Comparison of ENCODE assay signal across 8 mouse cellular contexts in the genomic region with DNA sequence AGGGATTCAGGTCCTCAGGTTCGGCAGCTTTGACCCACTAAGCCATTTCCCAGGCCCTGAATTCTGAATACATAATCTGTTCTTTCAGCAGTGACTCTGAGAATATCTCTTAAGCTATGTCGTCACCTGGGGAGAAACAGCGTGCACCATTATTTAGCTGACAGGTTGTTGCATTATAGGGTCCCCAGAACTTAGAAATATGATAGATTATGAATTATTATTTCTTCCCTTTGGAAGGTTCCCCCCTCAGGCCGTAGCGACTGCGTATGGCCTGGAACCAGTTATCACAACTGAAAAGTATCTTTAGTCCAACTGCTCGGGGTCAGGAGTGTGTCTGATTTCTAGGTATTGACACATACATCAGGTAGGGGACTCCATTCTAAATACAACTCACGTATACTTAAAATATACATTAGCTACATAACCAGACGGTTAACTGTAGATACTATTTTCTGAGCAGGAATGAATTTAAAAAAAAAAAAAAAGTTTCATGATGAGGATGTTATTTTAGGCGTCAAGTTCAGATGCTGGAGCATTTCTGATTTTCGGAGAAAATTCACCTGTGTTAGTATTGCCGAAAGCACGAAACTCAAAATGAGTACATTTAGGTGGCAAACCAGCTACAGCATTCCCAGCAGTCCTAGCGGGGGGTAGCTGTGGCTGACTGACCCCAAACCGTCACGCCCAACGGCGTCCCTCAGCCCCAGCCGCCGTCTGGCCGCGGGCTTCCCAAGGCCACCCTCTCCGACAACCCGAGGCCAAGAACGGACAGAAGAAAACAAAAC. TPM values are rescaled to one million over a fixed set of nuclear protein-coding genes. Genes with fewer than 3 reads are reported as not detected.
DNase-seq lines count a peak whose midpoint lies in the region; ATAC-seq and TF ChIP-seq lines count a peak whose summit lies in the region.

No protein-coding gene starts in this region.

- peak overlapping the region; percentile 85 for H3K4me2 ChIP-seq in kidney, postnatal 0 days (ENCODE audit: low read length)
- peak overlapping the region; percentile 88 for H3K4me2 ChIP-seq in hindbrain, embryonic 14.5 days (replicated peaks)
- H3K4me2 ChIP-seq in midbrain, postnatal 0 days (ENCODE audit: low read depth, low read length, poor library complexity, severe bottlenecking), result peak overlapping the region; percentile 73

- peak; percentile 84 for ATAC-seq in kidney, postnatal 0 days (replicated peaks; ENCODE audit: low FRiP score, low read depth)
- no peak for ATAC-seq in hindbrain, embryonic 14.5 days (ENCODE audit: low FRiP score)
- ATAC-seq in midbrain, postnatal 0 days (ENCODE audit: low FRiP score), result no peak

- H3K27ac ChIP-seq in kidney, postnatal 0 days, result peak overlapping the region; percentile 99
- H3K27ac ChIP-seq in bone marrow macrophage, adult 2 months (ENCODE audit: insufficient read depth, low read depth, low read length), result peak overlapping the region; percentile 26; the same call in 1 of the 2 replicates
- H3K27ac ChIP-seq in hindbrain, embryonic 14.5 days, result peak overlapping the region; percentile 93; the same call in 1 of the 2 replicates
- no peak overlapping the region for H3K27ac ChIP-seq in midbrain, postnatal 0 days (ENCODE audit: low read depth, low read length)

- H3K9me3 ChIP-seq in kidney, postnatal 0 days (replicated peaks; ENCODE audit: low read length), result no peaks in the 10 kb centered on the region
- H3K9me3 ChIP-seq in hindbrain, embryonic 14.5 days (ENCODE audit: control insufficient read depth, low read length), result no peaks in the 10 kb centered on the region
- H3K9me3 ChIP-seq in midbrain, postnatal 0 days (ENCODE audit: low read length), result no peaks in the 10 kb centered on the region

- H3K36me3 ChIP-seq in kidney, postnatal 0 days (ENCODE audit: insufficient read depth, low read length), result peaks cover 6% of the 10 kb centered on the region; the same call in 1 of the 2 replicates
- no peaks in the 10 kb centered on the region for H3K36me3 ChIP-seq in hindbrain, embryonic 14.5 days (replicated peaks; ENCODE audit: control insufficient read depth, insufficient read depth)
- no peaks in the 10 kb centered on the region for H3K36me3 ChIP-seq in midbrain, postnatal 0 days (ENCODE audit: insufficient read depth, low read length)

- H3K9ac ChIP-seq in kidney, postnatal 0 days (ENCODE audit: low read depth, low read length), result peak overlapping the region; percentile 72
- H3K9ac ChIP-seq in hindbrain, embryonic 14.5 days, result peak overlapping the region; percentile 88
- peak overlapping the region; percentile 48 for H3K9ac ChIP-seq in midbrain, postnatal 0 days (replicated peaks; ENCODE audit: low read length, poor library complexity, severe bottlenecking)

- 10% methylated on average over 25 of the region's 25 CpGs for WGBS in kidney, postnatal 0 days
- 11% methylated on average over 25 of the region's 25 CpGs for WGBS in hindbrain, embryonic 14.5 days
- WGBS in midbrain, postnatal 0 days, result 8% methylated on average over 25 of the region's 25 CpGs

- H3K27me3 ChIP-seq in kidney, postnatal 0 days (ENCODE audit: insufficient read depth, low read length), result no peaks in the 10 kb centered on the region
- H3K27me3 ChIP-seq in hindbrain, embryonic 14.5 days (ENCODE audit: control insufficient read depth, insufficient read depth, low read length), result no peaks in the 10 kb centered on the region
- H3K27me3 ChIP-seq in midbrain, postnatal 0 days (ENCODE audit: insufficient read depth, low read length), result no peaks in the 10 kb centered on the region

- DNase-seq in kidney, postnatal 0 days (ENCODE audit: low spot score), result no peak
- no peak for DNase-seq in kidney, postnatal 4 days
- DNase-seq in hindbrain, embryonic 14.5 days (ENCODE audit: low spot score), result no peak
- DNase-seq in midbrain, postnatal 0 days (ENCODE audit: low spot score), result no peak
- DNase-seq in adrenal gland, postnatal 25 days, result no peak
- no peak for DNase-seq in kidney, postnatal 14 days
- DNase-seq in spleen, adult 12 weeks (ENCODE audit: low spot score), result no peak

- peaks cover 4% of the 10 kb centered on the region; the same call in 1 of the 2 replicates for H3K4me1 ChIP-seq in kidney, postnatal 0 days (replicated peaks; ENCODE audit: insufficient read depth, low read length)
- H3K4me1 ChIP-seq in bone marrow macrophage, adult 2 months (ENCODE audit: control insufficient read depth, insufficient read depth, low read length), result peaks cover 10% of the 10 kb centered on the region
- H3K4me1 ChIP-seq in hindbrain, embryonic 14.5 days (replicated peaks; ENCODE audit: control insufficient read depth, insufficient read depth, low read length), result peaks cover 3% of the 10 kb centered on the region; the same call in 1 of the 2 replicates
- no peaks in the 10 kb centered on the region for H3K4me1 ChIP-seq in midbrain, postnatal 0 days (ENCODE audit: insufficient read depth, low read length)

- TF ChIP-seq CTCF in kidney, postnatal 0 days (IDR thresholded peaks at IDR 0.05; ENCODE audit: low read depth), result no peak
- TF ChIP-seq CTCF in bone marrow macrophage, adult 2 months (IDR thresholded peaks at IDR 0.05; ENCODE audit: low read depth, low read length), result no peak
- TF ChIP-seq CTCF in midbrain, postnatal 0 days (IDR thresholded peaks at IDR 0.05), result no peak

- TF ChIP-seq POLR2A in bone marrow macrophage, adult 2 months (IDR thresholded peaks at IDR 0.05; ENCODE audit: borderline replicate concordance, low read depth, low read length), result no peak

- H3K4me3 ChIP-seq in kidney, postnatal 0 days (replicated peaks; ENCODE audit: low read depth, low read length), result peak overlapping the region; percentile 64
- peak overlapping the region; percentile 71 for H3K4me3 ChIP-seq in bone marrow macrophage, adult 2 months (ENCODE audit: insufficient read depth, low read length)
- peak overlapping the region; percentile 61 for H3K4me3 ChIP-seq in hindbrain, embryonic 14.5 days (replicated peaks; ENCODE audit: low read length)
- peak overlapping the region; percentile 67 for H3K4me3 ChIP-seq in midbrain, postnatal 0 days (ENCODE audit: low read depth, low read length)

RNA-seq across cellular contexts. Expression of gene Fignl1, which starts 0.5 kb away (rescaled TPM):
- 27.8 and 31.8 TPM in 2 replicates for polyA plus RNA-seq in kidney, postnatal 0 days (2015; fragmentation: Nextera tagmentation; extraction: Ambion mirVana)
- polyA plus RNA-seq in bone marrow macrophage, adult 2 months (2012; ENCODE audit: insufficient read depth, insufficient read length, missing spikeins), result 10.6 and 11.3 TPM in 2 replicates
- polyA plus RNA-seq in hindbrain, embryonic 14.5 days (2014; fragmentation: Nextera tagmentation; extraction: Ambion mirVana), result 13.3 and 14.8 TPM in 2 replicates
- total RNA-seq in midbrain, postnatal 0 days (2014; rRNA removed), result 4.4 and 5.2 TPM in 2 replicates
- polyA plus RNA-seq in midbrain, postnatal 0 days (2015; fragmentation: Nextera tagmentation; extraction: Ambion mirVana), result 2.2 and 3.7 TPM in 2 replicates
- total RNA-seq in adrenal gland, postnatal 25 days (2021), result 7.2 and 7.5 TPM in 2 replicates
